Mouse (Mus musculus) kidney, adult 8-10 months (tissue): Measurements from ENCODE around the gene Cyth3.

Experiments used
- DNase-seq, 2 experiments: peaks; one replicate each; pipeline ENCODE4 v3.0.0; 2022

The Cyth3 gene

GRCm38 (mm10) chr5:143712011-143712800 is 90.0 kb downstream of the Cyth3 start:
- DNase-seq: peak; percentile 22 to 30

- no peak for DNase-seq
Measured at GRCm38 (mm10) chr5:143721962-143722361, 99.7 kb downstream of the Cyth3 start.

GRCm38 (mm10) chr5:143730915-143731314 is 108.7 kb downstream of the Cyth3 start:
- DNase-seq: no peak

GRCm38 (mm10) chr5:143731483-143732112 is 109.4 kb downstream of the Cyth3 start:
- DNase-seq: no peak

- peak; percentile 95 to 97 for DNase-seq
Measured at GRCm38 (mm10) chr5:143732180-143732891, 110.1 kb downstream of the Cyth3 start, which contains the start of gene Usp42. Gene Usp42 (minus strand): TSS chr5:143732280.

GRCm38 (mm10) chr5:143749630-143750208 is 127.5 kb downstream of the Cyth3 start:
- DNase-seq: no peak

GRCm38 (mm10) chr5:143755529-143756141 is 133.4 kb downstream of the Cyth3 start:
- no peak for DNase-seq

GRCm38 (mm10) chr5:143757755-143758443 is 135.7 kb downstream of the Cyth3 start:
- DNase-seq: peak; percentile 92 to 93

GRCm38 (mm10) chr5:143759554-143759953 is 137.3 kb downstream of the Cyth3 start:
- no peak for DNase-seq
